Mouse (Mus musculus): ENCODE data around the gene Dstn.
A peak's percentile ranks its signal among the peaks of the same experiment; 100 is the strongest.

The Dstn gene

GRCm38 (mm10) chr2:143914760-143915599 is at the start of gene Dstn:
Dstn (plus strand) TSS chr2:143915320.
- DNase-seq: peak; percentile 97 to 98

- peak; percentile 84 to 91 for DNase-seq
Measured at GRCm38 (mm10) chr2:143867326-143867725, 47.8 kb upstream of the Dstn start.

GRCm38 (mm10) chr2:143870936-143871688 is 44.0 kb upstream of the Dstn start:
- DNase-seq: peak; percentile 18 to 35

GRCm38 (mm10) chr2:143876026-143876425 is 39.1 kb upstream of the Dstn start:
- DNase-seq: peak in 1 of 2 experiments; percentile 37

GRCm38 (mm10) chr2:143876929-143877632 is 38.0 kb upstream of the Dstn start:
- peak in 1 of 2 experiments; percentile 44 for DNase-seq

- DNase-seq: no peak
Measured at GRCm38 (mm10) chr2:143879311-143879710, 35.8 kb upstream of the Dstn start.

- no peak for DNase-seq
Measured at GRCm38 (mm10) chr2:143882002-143882401, 33.1 kb upstream of the Dstn start.

GRCm38 (mm10) chr2:143882606-143883288 is 32.4 kb upstream of the Dstn start:
- DNase-seq: no peak

GRCm38 (mm10) chr2:143889131-143889859 is 25.8 kb upstream of the Dstn start:
- DNase-seq: no peak

- DNase-seq: peak; percentile 46 to 61
Measured at GRCm38 (mm10) chr2:143889860-143890433, 25.2 kb upstream of the Dstn start.

GRCm38 (mm10) chr2:143891302-143892048 is 23.6 kb upstream of the Dstn start:
- DNase-seq: no peak

GRCm38 (mm10) chr2:143899470-143900220 is 15.5 kb upstream of the Dstn start:
- no peak for DNase-seq

- DNase-seq: no peak
Measured at GRCm38 (mm10) chr2:143900821-143901351, 14.2 kb upstream of the Dstn start.

GRCm38 (mm10) chr2:143903376-143904045 is 11.6 kb upstream of the Dstn start:
- DNase-seq: peak; percentile 37 to 43

- DNase-seq: peak; percentile 47 to 61
Measured at GRCm38 (mm10) chr2:143904896-143905295, 10.2 kb upstream of the Dstn start.

- DNase-seq: no peak
Measured at GRCm38 (mm10) chr2:143909230-143909629, 5.9 kb upstream of the Dstn start.

- no peak for DNase-seq
Measured at GRCm38 (mm10) chr2:143912199-143912598, 2.9 kb upstream of the Dstn start.

- peak in 1 of 2 experiments; percentile 37 for DNase-seq
Measured at GRCm38 (mm10) chr2:143914221-143914620, 899 bp upstream of the Dstn start.

GRCm38 (mm10) chr2:143915600-143916135 is 548 bp downstream of the Dstn start:
- DNase-seq: peak in 1 of 2 experiments; percentile 35
